ENCODE assay signal across 31 mouse cellular contexts in the genomic region with DNA sequence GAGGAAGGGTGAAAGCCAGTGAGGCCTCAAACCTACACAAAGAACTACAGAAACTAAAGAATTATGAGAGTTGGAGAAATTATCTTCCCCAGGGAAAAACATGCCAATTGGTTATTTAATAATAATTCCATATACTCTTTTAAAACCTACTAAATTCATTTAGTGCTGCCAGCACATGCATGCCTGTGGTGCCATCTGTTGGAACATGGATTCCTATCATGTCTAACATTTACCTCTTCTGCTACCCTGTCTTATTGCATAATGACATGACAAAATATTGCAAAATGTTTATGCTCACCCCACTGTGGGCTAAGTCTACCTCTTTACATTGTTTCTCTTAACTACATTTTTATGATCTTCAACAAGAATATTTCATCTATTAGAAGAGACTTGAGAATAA.
DNase-seq lines count a peak whose midpoint lies in the region; ATAC-seq and TF ChIP-seq lines count a peak whose summit lies in the region.
"Had no signal": no experiment of that assay in that cellular context is flagged by ENCODE, and none has a peak within 500 bp of the region (broad histone marks: within the 10 kb centered on the region; RNA-seq: fewer than 3 reads in every experiment).

No protein-coding gene starts in this region.

- H3K27me3 ChIP-seq in C2C12 (ENCODE audit: control insufficient read depth, insufficient read depth, insufficient read length): no peaks in the 10 kb centered on the region
- H3K27me3 ChIP-seq: heart, embryonic 15.5 days; hindbrain, embryonic 12.5 days; limb, embryonic 15.5 days; liver, embryonic 13.5 days; neural tube, embryonic 12.5 days had no signal

- no peak overlapping the region for H3K4me3 ChIP-seq in left cerebral cortex, adult 2 months
- H3K4me3 ChIP-seq in C2C12 (ENCODE audit: insufficient read depth, poor library complexity, severe bottlenecking): no peak overlapping the region
- H3K4me3 ChIP-seq: heart, embryonic 10.5 days; heart, embryonic 15.5 days; hindbrain, embryonic 12.5 days; limb, embryonic 10.5 days; limb, embryonic 15.5 days; liver, embryonic 13.5 days; neural tube, embryonic 12.5 days had no signal

- no peaks in the 10 kb centered on the region for H3K36me3 ChIP-seq in C2C12 (ENCODE audit: control insufficient read depth, insufficient read depth)
- H3K36me3 ChIP-seq: heart, embryonic 10.5 days; heart, embryonic 15.5 days; hindbrain, embryonic 12.5 days; limb, embryonic 10.5 days; limb, embryonic 15.5 days; liver, embryonic 13.5 days; neural tube, embryonic 12.5 days had no signal

- H3K79me3 ChIP-seq in C2C12 (ENCODE audit: low read depth): no peaks in the 10 kb centered on the region

- DNase-seq in left cerebral cortex, adult 2 months (ENCODE audit: extremely low spot score in 1 of 2, low spot score in 2 of 2): no peak
- DNase-seq in left cerebral cortex, postnatal 14 days (ENCODE audit: low spot score in 2 of 2): no peak
- DNase-seq in NIH3T3 (ENCODE audit: low read depth): peak; percentile 2
- DNase-seq in naive thymus-derived CD4-positive, alpha-beta T cell, adult 2 months (ENCODE audit: low read depth): peak; percentile 62
- no peak for DNase-seq in Muller cell, postnatal 12 days (ENCODE audit: inconsistent ontology term)
- DNase-seq: adrenal gland, postnatal 10 days; cerebellum, adult 9-10 months; cerebellum, postnatal 36 days; gastrocnemius, postnatal 14 days; heart, adult 11 months; kidney, adult 9 months; kidney, postnatal 25 days; liver, embryonic 13.5 days; lung, adult 2 months; lung, postnatal 10 days; midbrain, embryonic 14.5 days; right cerebral cortex, adult 18-20 months; spleen, adult 18-20 months; thymus, adult 18-20 months had no signal

- ATAC-seq in monocyte, adult 5-6 weeks (replicated peaks; ENCODE audit: insufficient number of reproducible peaks, low FRiP score, low TSS enrichment, poor library complexity, severe bottlenecking): no peak
- ATAC-seq: forebrain, embryonic 14.5 days; hindbrain, postnatal 0 days; intestine, postnatal 0 days had no signal

- no peak overlapping the region for H3ac ChIP-seq in C2C12 (ENCODE audit: control insufficient read depth, insufficient read length, low read depth)

- intact Hi-C loops in left cerebral cortex, adult 2 months (cut with DNase I): no loop called here
- intact Hi-C loops in left cerebral cortex, postnatal 14 days (cut with DNase I): no loop called here

- no peaks in the 10 kb centered on the region for H3K79me2 ChIP-seq in C2C12 (ENCODE audit: control insufficient read depth, insufficient read depth)

- TF ChIP-seq CTCF in left cerebral cortex, adult 2 months (IDR thresholded peaks at IDR 0.05): peak; percentile 7
- TF ChIP-seq CTCF in C2C12 (IDR thresholded peaks at IDR 0.05; ENCODE audit: control insufficient read depth, insufficient read depth, insufficient read length): no peak

- no peak overlapping the region for H3K27ac ChIP-seq in left cerebral cortex, adult 2 months
- H3K27ac ChIP-seq: heart, embryonic 10.5 days; heart, embryonic 15.5 days; hindbrain, embryonic 12.5 days; hindbrain, postnatal 0 days; limb, embryonic 10.5 days; limb, embryonic 15.5 days; liver, embryonic 13.5 days; macrophage; neural tube, embryonic 12.5 days had no signal

TF ChIP-seq in C2C12, 6 proteins besides CTCF, POLR2A, EP300 and RAD21:
- no peak for TF ChIP-seq MAX (IDR thresholded peaks at IDR 0.05)
- TF ChIP-seq CEBPB (IDR thresholded peaks at IDR 0.05; ENCODE audit: low read depth): peak; percentile 6
- no peak for TF ChIP-seq MYOG (IDR thresholded peaks at IDR 0.05; ENCODE audit: control insufficient read depth, extremely low read depth, insufficient read length)

Comparison
In these comparisons a context has a peak if more than half of its experiments do, and no peak if none do; other contexts are left out.
1. DNase-seq: peak in NIH3T3 (single experiment) and naive thymus-derived CD4-positive, alpha-beta T cell, adult 2 months (single experiment); none in left cerebral cortex, adult 2 months (0 of 2), left cerebral cortex, postnatal 14 days (0 of 2) and Muller cell, postnatal 12 days (single experiment).